Mouse (Mus musculus) olfactory bulb, adult 2 months (tissue): ENCODE results near the gene Egr2. TPM values are rescaled to one million over a fixed set of nuclear protein-coding genes. Genes with fewer than 3 reads are reported as not detected.

Source experiments
- H3K27ac ChIP-seq: fragments of 200-500 bp; 2 replicates; pipeline ENCODE4 v1.5.1; 2012; ENCODE audit warnings: low read depth, low read length; ENCODE audit not compliant: insufficient read depth
- H3K4me1 ChIP-seq: fragments of 200-500 bp; 2 replicates; pipeline ENCODE4 v1.6.1; 2012; ENCODE audit warnings: low read length; ENCODE audit not compliant: control insufficient read depth, insufficient read depth
- H3K4me3 ChIP-seq: fragments of 200-500 bp; 2 replicates; pipeline ENCODE4 v1.5.1; 2012; ENCODE audit warnings: mild to moderate bottlenecking, low read depth, low read length, moderate library complexity; ENCODE audit not compliant: insufficient read depth
- CTCF ChIP-seq: fragments of 200-500 bp; IDR thresholded peaks from 2 replicates; pipeline ENCODE4 v1.5.1; 2012; ENCODE audit warnings: low read depth, mild to moderate bottlenecking, low read length, moderate library complexity; ENCODE audit not compliant: insufficient read depth
- POLR2A ChIP-seq: fragments of 200-500 bp; IDR thresholded peaks from 2 replicates; pipeline ENCODE4 v1.6.1; 2012; ENCODE audit warnings: mild to moderate bottlenecking, low read depth, low read length, moderate library complexity; ENCODE audit not compliant: insufficient read depth
- WGBS: fragments of 180-500 bp; shearing (Covaris S2); methylation state at CpG from one replicate; pipeline ENCODE4 v1.1.7; 2018; 5-methylcytosine and 5-hydroxymethylcytosine counted together
- polyA plus RNA-seq: library from polyadenylated mRNA; stranded (reverse); fragments of >200 nt; gene quantifications from 2 replicates; pipeline ENCODE4 v1.2.4, GENCODE M21; 2012; ENCODE audit warnings: low replicate concordance; ENCODE audit not compliant: missing spikeins, insufficient read depth, insufficient read length

Egr2 gene
- polyA plus RNA-seq, 1 experiment: not detected

- no peak overlapping the region for H3K4me3 ChIP-seq
- peaks cover 3% of the 10 kb centered on the region; the same call in 1 of the 2 replicates for H3K4me1 ChIP-seq
- no peak overlapping the region for H3K27ac ChIP-seq
- 69% methylated on average over 5 of the region's 5 CpGs for WGBS
- no peak for TF ChIP-seq POLR2A
- no peak for TF ChIP-seq CTCF
These were observed 31.2 kb upstream of the Egr2 start for GRCm38 (mm10) chr10:67504046-67504445.

GRCm38 (mm10) chr10:67505248-67505647 is 30.0 kb upstream of the Egr2 start:
- H3K4me3 ChIP-seq: no peak overlapping the region
- H3K4me1 ChIP-seq: peaks cover 3% of the 10 kb centered on the region; the same call in 1 of the 2 replicates
- TF ChIP-seq CTCF (no peak), POLR2A (no peak)
- WGBS: 73% methylated on average over 3 of the region's 3 CpGs
- no peak overlapping the region for H3K27ac ChIP-seq

- no peak overlapping the region for H3K27ac ChIP-seq
- H3K4me3 ChIP-seq: no peak overlapping the region
- TF ChIP-seq POLR2A (no peak), CTCF (no peak)
- H3K4me1 ChIP-seq: peaks cover 9% of the 10 kb centered on the region
- 31% methylated on average over 8 of the region's 8 CpGs for WGBS
These were observed 23.1 kb upstream of the Egr2 start for GRCm38 (mm10) chr10:67512211-67512610.

GRCm38 (mm10) chr10:67512871-67513270 is 22.4 kb upstream of the Egr2 start:
- peaks cover 9% of the 10 kb centered on the region for H3K4me1 ChIP-seq
- TF ChIP-seq CTCF (no peak), POLR2A (no peak)
- H3K4me3 ChIP-seq: no peak overlapping the region
- no peak overlapping the region for H3K27ac ChIP-seq
- WGBS: 85% methylated on average over 7 of the region's 7 CpGs

GRCm38 (mm10) chr10:67518733-67519132 is 16.5 kb upstream of the Egr2 start:
- Histone ChIP-seq H3K4me1 (no peaks in the 10 kb centered on the region), H3K27ac (no peak overlapping the region), H3K4me3 (no peak overlapping the region)
- TF ChIP-seq CTCF (no peak), POLR2A (no peak)
- WGBS: 90% methylated on average over 3 of the region's 3 CpGs

GRCm38 (mm10) chr10:67524130-67524529 is 11.1 kb upstream of the Egr2 start:
- TF ChIP-seq POLR2A (no peak), CTCF (no peak)
- Histone ChIP-seq H3K27ac (no peak overlapping the region), H3K4me3 (no peak overlapping the region), H3K4me1 (peaks cover 12% of the 10 kb centered on the region)
- 50% methylated on average over 3 of the region's 3 CpGs for WGBS

GRCm38 (mm10) chr10:67524694-67525093 is 10.6 kb upstream of the Egr2 start:
- TF ChIP-seq CTCF (no peak), POLR2A (no peak)
- H3K4me3 ChIP-seq: no peak overlapping the region
- H3K27ac ChIP-seq: no peak overlapping the region
- H3K4me1 ChIP-seq: peaks cover 12% of the 10 kb centered on the region
- WGBS: 88% methylated on average over 7 of the region's 7 CpGs

- no peak overlapping the region for H3K27ac ChIP-seq
- no peak for TF ChIP-seq CTCF
- TF ChIP-seq POLR2A: no peak
- H3K4me3 ChIP-seq: no peak overlapping the region
- peaks cover 12% of the 10 kb centered on the region for H3K4me1 ChIP-seq
- 37% methylated on average over 9 of the region's 9 CpGs for WGBS
These were observed 8.8 kb upstream of the Egr2 start for GRCm38 (mm10) chr10:67526435-67526834.

- TF ChIP-seq CTCF (no peak), POLR2A (no peak)
- peaks cover 9% of the 10 kb centered on the region for H3K4me1 ChIP-seq
- 72% methylated on average over 4 of the region's 4 CpGs for WGBS
- H3K4me3 ChIP-seq: no peak overlapping the region
- no peak overlapping the region for H3K27ac ChIP-seq
These were observed 5.5 kb upstream of the Egr2 start for GRCm38 (mm10) chr10:67529769-67530168.

GRCm38 (mm10) chr10:67535972-67536371 is 697 bp downstream of the Egr2 start:
- peak overlapping the region; percentile 74 for H3K4me3 ChIP-seq
- no peak overlapping the region for H3K27ac ChIP-seq
- under 1% methylated on average over 35 of the region's 35 CpGs for WGBS
- TF ChIP-seq CTCF (peak; percentile 93), POLR2A (no peak; the same call in 1 of the 2 replicates)
- peaks cover 47% of the 10 kb centered on the region for H3K4me1 ChIP-seq
